Mouse (Mus musculus): Measurements from ENCODE around the gene Guca1b. TPM values are rescaled to one million over a fixed set of nuclear protein-coding genes. Genes with fewer than 3 reads are reported as not detected.
"Not testable (repeated sequence)": the region's sequence is repeated elsewhere in the genome, so short reads cannot be mapped to it uniquely, and the experiment has no call there.

Guca1b gene
- total RNA-seq, 2 experiments from 2014 or later = 0.17 TPM; not detected in 1

DNA sequence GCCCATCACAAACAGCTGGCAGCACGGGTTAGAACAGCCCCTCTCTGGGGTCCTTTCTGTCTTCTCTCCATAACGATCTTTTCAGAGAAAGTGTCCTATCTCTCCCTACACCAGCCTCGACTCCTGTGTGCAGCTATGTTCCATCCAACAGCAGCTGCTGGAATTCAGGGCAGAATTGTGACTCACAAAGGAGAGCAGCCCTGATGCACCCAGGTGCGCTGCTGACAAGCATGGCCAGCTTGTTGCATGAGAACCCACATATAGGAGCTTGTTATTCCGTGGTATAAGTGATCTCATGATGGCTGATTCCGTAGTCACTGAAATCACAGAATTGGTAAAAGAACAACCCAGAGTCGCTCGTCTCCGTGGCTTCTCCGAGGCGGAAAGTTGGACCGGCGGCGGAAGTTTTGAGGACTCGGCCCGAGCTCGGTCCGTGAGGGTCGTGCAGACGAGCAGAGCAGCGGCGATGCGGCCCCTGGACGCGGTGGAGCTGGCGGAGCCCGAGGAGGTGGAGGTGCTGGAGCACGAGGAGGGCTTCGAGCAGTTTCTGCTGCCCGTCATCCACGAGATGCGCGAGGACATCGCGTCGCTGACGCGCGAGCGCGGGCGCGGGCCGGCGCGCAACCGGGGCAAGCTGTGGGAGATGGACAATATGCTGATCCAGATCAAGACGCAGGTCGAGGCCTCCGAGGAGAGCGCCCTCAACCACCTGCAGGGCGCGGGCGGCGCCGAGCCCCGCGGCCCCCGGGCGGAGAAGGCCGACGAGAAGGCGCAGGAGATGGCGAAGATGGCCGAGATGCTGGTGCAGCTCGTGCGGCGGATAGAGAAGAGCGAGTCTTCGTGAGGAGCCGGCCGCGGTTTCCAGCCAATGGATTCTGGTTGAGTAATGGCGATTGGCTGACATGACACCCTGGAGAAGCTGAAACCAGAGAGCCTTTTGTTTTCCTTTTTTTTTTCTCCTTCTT is 25.0 kb downstream of the Guca1b start:
- DNase-seq = peak; percentile 20

DNA sequence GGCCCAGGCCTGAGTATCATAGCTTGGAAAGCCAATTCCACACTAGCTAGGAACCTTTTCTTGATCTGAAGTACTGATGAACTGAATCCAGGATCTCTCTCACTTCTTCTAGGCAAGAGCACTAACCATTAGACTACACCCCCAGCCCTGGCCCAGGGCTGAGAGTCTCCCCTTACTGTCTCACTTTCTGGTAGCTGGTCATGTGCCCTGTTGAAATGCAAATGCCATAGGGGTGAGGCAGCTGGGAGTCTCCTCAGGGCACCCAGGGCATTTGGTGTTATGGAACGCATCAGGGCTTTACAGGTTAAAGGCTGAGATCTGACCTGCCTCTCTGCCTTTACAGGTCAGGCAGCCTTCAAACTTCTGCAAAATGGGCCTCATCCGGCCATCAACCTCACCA is 35.0 kb downstream of the Guca1b start:
- DNase-seq = no peak

- no peak for DNase-seq
Measured at GRCm38 (mm10) chr17:47421566-47421965, 36.4 kb downstream of the Guca1b start.

DNA sequence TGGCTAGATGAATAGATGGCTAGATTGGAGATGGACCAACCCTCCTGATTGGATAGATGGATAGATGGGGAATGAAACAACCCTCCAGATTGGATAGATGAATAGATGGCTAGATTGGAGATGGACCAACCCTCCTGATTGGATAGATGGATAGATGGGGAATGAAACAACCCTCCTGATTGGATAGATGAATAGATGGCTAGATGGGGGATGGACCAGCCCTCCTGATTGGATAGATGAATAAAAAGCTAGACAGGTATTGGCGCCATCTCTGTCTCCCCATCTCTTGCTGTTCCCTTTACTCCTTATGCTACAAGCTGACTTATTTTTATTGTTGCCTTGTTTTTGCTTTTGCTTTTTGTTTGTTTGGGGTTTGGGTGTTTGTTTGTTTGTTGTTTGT is 37.4 kb downstream of the Guca1b start:
- not testable (repeated sequence) for DNase-seq

DNA sequence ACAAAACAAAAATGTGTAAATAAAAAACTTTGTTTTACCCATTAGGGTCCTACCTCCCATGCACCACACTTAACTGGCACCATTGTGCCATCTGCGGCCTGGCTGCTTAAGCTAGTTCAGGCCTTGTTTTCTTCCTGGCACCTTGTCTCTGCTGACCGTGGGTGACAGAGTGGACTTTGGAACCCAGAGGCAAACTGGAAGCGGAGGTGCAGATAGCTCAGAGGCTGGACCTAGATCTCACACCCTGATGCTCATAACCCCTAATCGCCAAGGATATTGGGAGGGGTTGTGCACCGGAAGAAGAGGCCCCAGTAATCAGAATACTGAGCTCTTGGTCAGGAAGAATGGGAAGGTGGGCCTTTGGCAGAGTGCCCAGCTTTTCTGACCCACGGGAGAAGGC is 39.0 kb downstream of the Guca1b start:
- DNase-seq = no peak

DNA sequence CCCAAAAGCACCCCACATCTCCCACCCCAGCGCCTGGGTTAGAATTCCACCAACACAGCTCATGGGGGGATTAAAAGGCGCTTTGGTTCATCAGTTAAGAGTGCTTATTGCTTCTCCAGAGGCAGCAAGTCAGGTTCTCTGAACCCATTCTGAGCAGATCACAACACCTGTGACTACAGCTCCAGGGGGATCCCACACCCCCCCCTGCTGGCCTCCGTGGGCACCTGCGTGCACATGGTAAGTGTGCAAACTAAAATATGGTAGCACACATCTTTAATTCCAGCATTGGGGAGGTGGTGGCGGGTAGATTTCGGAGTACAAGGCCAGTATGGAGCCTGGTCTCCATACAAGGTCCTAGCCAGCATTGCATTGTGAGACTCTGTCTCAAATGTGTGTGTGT is 42.1 kb downstream of the Guca1b start:
- no peak for DNase-seq

GRCm38 (mm10) chr17:47428831-47429304 is 43.7 kb downstream of the Guca1b start:
- peak; percentile 66 for DNase-seq

GRCm38 (mm10) chr17:47430815-47431214 is 45.6 kb downstream of the Guca1b start:
- DNase-seq = no peak

- DNase-seq = peak; percentile 56
Measured at GRCm38 (mm10) chr17:47436156-47436906, 51.1 kb downstream of the Guca1b start, which contains the start of gene AI661453. Gene AI661453, plus strand, starts transcription at chr17:47436615.

GRCm38 (mm10) chr17:47436907-47437547 is 51.8 kb downstream of the Guca1b start, which contains the start of gene 1700001C19Rik:
Gene 1700001C19Rik, minus strand, starts transcription at chr17:47437376.
- DNase-seq = no peak

DNA sequence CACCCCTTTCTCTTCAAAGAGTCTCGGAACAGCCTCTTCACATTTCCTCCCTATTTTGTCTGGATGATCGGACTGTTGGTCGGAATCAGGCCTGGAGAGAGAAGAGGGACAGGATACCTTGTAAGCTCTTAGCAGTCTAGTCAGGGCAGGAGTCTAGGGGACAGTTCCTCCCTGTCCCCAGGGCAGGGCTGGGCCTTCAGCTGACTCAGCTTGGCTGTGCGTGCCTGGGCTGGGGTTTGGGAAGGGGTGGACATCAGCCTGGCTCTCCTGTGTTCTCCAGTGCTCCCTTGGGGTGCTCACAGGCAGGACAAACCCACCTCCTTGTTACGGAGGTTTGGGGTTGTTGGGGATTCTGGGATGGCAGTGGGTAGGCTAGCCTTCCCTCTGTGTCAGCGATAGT is 53.4 kb downstream of the Guca1b start:
- no peak for DNase-seq

GRCm38 (mm10) chr17:47439396-47440028 is 54.3 kb downstream of the Guca1b start:
- no peak for DNase-seq

DNA sequence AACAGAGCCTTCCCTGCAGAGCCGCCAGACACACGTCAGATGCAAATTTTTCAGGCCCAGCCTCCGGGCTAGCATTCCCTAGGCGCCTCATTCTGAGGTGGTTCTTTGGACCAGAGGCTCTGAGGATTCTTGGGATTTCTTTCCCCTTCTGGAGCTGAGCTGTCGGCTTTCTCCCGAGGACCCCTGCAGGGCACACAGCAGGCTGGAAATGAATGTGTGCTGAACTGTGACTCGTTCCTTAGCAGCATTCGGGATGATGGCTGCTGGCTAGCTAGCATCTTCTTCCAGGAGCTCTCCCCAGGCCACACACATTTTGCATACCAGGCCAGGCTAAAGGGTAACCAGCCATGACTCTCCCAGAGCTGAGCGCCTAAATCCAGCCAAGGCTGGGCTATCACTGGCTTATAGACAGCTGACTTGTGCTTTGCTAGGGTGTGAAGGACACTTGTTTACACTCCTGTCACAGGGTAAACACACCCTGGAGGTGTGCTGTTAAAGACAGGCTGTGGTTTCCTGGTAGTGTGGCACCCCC is 55.2 kb downstream of the Guca1b start:
- no peak for DNase-seq

DNA sequence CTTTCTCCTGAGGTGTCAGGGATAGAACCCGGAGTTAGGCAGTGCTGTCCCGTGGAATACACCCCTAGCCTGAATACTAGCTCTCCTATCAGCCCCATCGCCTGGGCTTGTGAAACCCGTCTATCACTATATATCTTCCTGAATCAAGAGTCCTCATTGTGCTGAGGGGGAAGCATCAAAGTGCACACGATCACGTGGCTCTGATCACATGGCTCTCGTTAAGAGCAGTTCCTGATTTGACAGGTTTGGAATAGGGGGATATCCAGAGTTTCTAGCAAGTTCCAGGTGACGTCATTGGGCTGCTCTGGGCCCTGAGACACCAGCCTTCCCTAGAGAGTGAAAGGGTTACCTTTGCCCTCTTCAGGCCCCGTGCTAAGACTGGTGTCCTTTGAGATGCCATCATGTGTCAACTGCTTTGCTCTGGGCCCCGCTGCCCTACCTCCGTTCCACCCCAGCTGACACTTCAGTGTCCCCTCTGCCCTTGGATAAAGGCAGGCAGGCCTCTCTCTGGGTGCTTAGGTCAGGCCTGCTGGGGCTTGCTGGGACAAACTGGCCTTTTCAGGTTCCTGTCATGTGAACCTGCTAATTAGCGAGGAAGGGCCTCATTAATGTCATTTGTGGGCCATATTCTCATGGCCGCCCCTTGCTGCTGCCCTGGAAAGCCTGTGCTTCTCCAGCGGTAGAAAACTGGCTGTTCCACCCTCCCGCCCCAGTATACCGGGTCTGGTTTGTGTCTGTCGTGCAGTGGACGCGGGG is 56.3 kb downstream of the Guca1b start:
- no peak for DNase-seq

DNA sequence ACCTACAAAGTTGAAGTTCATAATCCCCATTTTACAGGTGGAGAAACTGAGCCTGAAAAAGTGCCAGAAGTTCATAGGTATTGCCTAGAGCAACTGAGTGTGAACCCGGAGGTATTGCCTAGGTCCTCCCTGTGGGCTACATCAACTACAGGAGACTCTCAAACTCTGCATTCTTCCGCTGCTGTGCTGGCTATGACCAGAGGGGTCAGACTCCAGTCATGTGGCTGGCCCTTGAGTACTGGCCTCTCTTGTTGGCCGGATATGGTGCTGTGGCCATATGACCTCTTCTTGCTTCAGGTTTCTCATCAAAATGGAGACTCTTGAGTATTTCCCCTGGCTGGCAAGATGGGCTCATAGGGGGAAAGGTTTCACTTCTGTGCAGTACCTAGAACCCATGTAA is 57.1 kb downstream of the Guca1b start:
- DNase-seq = no peak

Other genes with a start within 250 kb of the Guca1b start
- 10 to 100 TPM; 31.9 to 35.4 TPM for gene Mrps10, start 16.5 kb upstream of the Guca1b start, total RNA-seq (2021)
- under 1 TPM; 0.41 to 0.52 TPM for gene Guca1a, start 15.2 kb downstream of the Guca1b start, total RNA-seq (2021)
- gene AI661453, start 51.2 kb downstream of the Guca1b start, total RNA-seq (2021) = 1 to 10 TPM; 2.2 to 3.5 TPM
- under 1 TPM; 0.32 to 0.45 TPM for gene 1700001C19Rik, start 52.0 kb downstream of the Guca1b start, total RNA-seq (2021)
- 10 to 100 TPM; 13.7 to 14.6 TPM for gene Taf8, start 116.9 kb downstream of the Guca1b start, total RNA-seq (2021)
- 100 to 1,000 TPM; 170 to 175 TPM for gene Ccnd3, start 119.7 kb downstream of the Guca1b start, total RNA-seq (2021)
- 10 to 100 TPM; 21.7 to 22.2 TPM for gene Bysl, start 226.1 kb downstream of the Guca1b start, total RNA-seq (2021)
- gene Med20, start 226.2 kb downstream of the Guca1b start, total RNA-seq (2021) = 10 to 100 TPM; 20.3 to 20.7 TPM
- 1 to 10 TPM; 3.9 to 4.4 TPM for gene Gm20517, start 226.2 kb downstream of the Guca1b start, total RNA-seq (2021)
- gene Usp49, start 245.3 kb downstream of the Guca1b start, total RNA-seq (2021) = 1 to 10 TPM; 7.3 to 9.7 TPM